Mouse (Mus musculus) left cerebral cortex, adult 2 months (tissue): Measurements from ENCODE around the gene Gng8. TPM values are rescaled to one million over a fixed set of nuclear protein-coding genes. Genes with fewer than 3 reads are reported as not detected.

Experiments used
- DNase-seq, 2 experiments: peaks; one replicate each; pipeline ENCODE4 v3.0.0; 2021 to 2022; ENCODE audit warnings: low spot score in 2 of 2, mixed read lengths in 1 of 2; ENCODE audit errors: extremely low spot score in 1 of 2
- H3K27ac ChIP-seq: fragments of 200-600 bp; 2 replicates; pipeline ENCODE4 v1.8.1; 2022
- H3K4me3 ChIP-seq: fragments of 200-600 bp; 2 replicates; pipeline ENCODE4 v1.8.1; 2022
- CTCF ChIP-seq: fragments of 200-600 bp; IDR thresholded peaks from 2 replicates; pipeline ENCODE4 v1.8.1; 2022; ENCODE audit warnings: antibody characterized with exemption, mild to moderate bottlenecking, moderate library complexity
- intact Hi-C: fragments of 180-260 bp; cut with DNase I; formaldehyde crosslinking; loops from one replicate; pipeline ENCODE4 v1.15.1; 2025
- total RNA-seq, 2 experiments: library from RNA; stranded (reverse); gene quantifications; 2 replicates each; pipeline ENCODE4 v1.2.3; 2021

Gene Gng8
- total RNA-seq, 2 experiments from 2014 or later, result 1.8 to 2.7 TPM

DNA sequence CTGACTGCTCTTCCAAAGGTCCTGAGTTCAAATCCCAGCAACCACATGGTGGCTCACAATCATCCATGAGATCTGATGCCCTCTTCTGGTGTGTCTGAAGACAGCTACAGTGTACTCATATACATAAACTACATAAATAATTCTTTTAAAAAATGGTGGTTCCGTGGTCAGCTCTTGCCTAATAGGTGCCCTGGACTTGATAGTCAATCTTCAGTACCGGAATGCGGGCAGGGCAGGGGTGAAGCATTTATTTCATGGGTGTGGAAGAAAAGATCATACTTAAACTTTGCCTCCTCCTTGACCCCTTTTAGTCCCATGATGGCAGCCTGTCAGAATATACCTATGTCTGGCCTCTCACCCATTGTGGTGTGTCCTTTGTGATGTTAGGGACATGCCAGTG lies 20.3 kb downstream of the Gng8 start:
- DNase-seq, result no peak
- Histone ChIP-seq H3K27ac (no peak overlapping the region), H3K4me3 (no peak overlapping the region)
- no peak for TF ChIP-seq CTCF
- intact Hi-C loops, result loop anchor here (5.0 kb wide), 1 partner anchor 165 kb away; no protein-coding TSS in a partner anchor

GRCm38 (mm10) chr7:16912360-16912759 lies 20.8 kb downstream of the Gng8 start:
- intact Hi-C loops, result loop anchor here (5.0 kb wide), 1 partner anchor 165 kb away; no protein-coding TSS in a partner anchor
- no peak for DNase-seq
- H3K4me3 ChIP-seq, result no peak overlapping the region
- no peak for TF ChIP-seq CTCF
- no peak overlapping the region for H3K27ac ChIP-seq

GRCm38 (mm10) chr7:16913806-16914452 lies 22.3 kb downstream of the Gng8 start:
- DNase-seq, result peak; percentile 73 to 79
- H3K27ac ChIP-seq, result no peak overlapping the region
- peak; percentile 92 for TF ChIP-seq CTCF
- H3K4me3 ChIP-seq, result no peak overlapping the region
- intact Hi-C loops, result loop anchor here (1.0 to 5.0 kb wide), 2 partner anchors 19 to 167 kb away; no protein-coding TSS in a partner anchor

DNA sequence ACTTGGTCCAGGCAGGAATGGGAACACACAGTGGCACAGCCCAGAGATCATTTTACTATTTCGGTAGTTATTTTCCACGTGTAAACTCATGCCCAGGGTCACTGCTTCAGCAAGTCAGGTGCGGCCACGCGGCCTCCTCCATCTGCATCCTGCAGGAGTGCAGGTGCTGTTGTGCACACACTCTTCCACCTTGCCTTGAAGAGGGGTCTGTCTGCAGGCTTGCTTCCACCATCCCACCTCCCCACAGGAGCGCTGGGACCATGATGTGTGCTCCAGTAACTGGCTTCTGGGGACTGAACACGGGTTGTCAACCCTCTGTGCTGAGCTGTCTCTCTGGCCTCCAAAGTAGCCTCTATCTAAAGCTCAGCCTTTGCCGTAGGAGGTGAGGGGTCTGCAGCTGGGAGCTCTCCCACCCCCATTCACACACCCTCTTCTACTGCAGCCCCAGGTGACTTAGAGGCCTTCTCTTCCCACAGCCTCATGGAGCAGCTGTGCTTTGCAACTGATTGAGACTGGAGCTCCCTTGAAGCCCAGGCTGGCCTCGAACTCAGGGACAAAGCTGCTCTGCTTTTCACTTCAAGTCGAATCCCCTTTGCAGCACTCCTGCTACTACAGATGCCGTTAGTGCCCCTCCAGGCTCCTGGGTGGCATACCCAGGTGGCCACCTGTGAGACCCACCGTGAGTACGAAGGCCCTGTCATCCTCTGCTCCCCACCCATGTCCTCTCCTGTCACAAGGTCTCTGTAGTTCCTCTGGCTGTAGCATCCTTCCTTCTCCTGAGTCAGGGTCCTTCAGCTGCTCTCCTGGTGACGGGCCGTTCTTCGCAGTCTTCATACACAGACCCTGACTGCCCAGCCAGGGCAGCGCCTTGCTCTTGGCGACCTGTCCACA lies 23.1 kb downstream of the Gng8 start:
- H3K4me3 ChIP-seq, result no peak overlapping the region
- DNase-seq, result no peak
- intact Hi-C loops, result loop anchor here (5.0 kb wide), 1 partner anchor 167 kb away; no protein-coding TSS in a partner anchor
- no peak overlapping the region for H3K27ac ChIP-seq
- TF ChIP-seq CTCF, result no peak

DNA sequence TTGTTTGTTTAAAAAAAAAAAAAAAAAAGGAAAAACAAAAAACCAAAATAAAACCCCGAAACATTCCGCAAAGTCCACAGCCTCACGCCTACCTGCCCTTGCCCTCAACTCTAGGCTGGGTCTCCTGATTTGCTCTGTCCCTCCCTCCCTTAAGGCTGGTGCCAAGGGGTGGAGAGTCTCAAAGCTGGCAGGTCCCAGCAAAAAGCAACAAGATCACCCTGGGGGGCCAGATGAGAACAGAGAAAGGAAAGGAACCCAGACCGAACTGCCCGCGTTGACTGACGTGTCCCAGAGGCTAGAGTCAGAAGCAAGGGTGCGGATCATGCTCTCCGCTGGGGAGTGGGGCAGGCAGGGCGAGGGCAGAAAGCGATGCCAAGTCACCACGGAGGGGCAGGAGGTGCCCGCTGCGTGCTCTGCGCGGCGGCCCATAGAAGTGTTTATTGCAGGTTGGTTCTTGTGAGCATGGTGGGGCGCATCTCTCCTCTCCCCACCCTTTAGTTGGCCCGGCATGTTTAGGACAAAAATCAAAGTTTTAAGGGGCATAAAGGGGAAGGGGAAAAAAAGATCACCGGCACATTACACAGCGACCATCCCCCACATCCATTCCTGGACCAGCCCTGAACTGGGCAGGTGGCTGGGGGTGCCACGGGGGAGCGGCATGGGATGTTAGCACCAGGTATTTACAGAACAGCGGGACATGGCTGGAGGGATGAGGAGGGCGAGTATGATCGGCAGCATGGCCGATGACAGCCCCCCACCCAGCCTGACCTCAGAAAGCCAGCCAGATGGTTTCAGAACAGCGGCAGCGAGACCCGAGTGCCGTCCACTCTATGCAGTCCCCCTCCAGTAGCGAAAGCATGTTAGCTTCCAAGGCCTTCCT lies 24.1 kb downstream of the Gng8 start:
- no peak overlapping the region for H3K27ac ChIP-seq

DNA sequence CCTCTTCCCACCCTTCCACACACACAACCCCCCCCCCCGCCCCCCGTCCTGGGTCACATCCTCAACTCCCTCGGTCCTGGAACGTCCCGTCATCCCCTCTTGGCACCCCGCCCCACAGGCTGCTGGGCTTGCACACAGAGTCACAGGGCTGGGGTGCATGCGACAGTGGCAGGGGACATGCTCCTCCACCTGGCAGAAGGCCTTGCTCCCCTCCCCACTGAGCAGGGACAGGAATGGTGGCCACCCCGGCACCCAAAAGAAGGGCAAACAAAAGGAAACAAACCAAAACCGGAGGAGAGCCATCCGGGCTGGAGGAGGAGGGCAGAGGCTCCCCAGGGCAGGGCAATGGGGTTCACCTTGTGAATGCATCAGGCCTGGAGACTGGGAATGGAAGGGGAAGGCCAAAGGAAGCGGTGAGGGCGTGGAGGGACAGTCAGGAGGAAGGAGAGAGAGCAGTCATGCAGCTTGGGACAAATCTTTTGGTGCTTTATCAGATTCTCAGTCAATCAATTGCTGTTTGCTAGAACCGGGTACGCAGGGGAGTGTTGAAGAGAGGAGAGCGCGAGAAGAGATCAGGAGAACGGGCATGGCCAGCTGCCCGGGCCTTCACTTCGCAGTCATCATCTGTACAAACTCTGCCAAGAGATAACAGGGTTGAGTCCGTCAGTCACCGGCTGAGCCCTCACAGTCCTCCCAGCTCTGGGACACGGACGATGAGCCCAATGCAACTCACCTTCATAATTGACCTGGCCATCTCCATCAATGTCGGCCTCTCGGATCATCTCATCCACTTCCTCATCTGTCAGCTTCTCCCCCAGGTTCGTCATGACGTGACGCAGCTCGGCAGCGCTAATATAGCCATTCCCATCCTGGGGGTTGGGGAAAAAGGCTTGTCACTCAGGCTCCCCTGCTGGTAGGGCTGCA lies 25.0 kb downstream of the Gng8 start:
- TF ChIP-seq CTCF, result no peak; the same call in 1 of the 2 replicates
- H3K4me3 ChIP-seq, result no peak overlapping the region
- DNase-seq, result no peak
- H3K27ac ChIP-seq, result peak overlapping the region; percentile 69; the same call in 1 of the 2 replicates
- intact Hi-C loops, result no loop called here

More for the DNA sequence above, 24.1 kb downstream of the Gng8 start:
- no peak for DNase-seq
- TF ChIP-seq CTCF, result no peak
- H3K4me3 ChIP-seq, result no peak overlapping the region
- intact Hi-C loops, result no loop called here

GRCm38 (mm10) chr7:16917447-16917846 lies 25.9 kb downstream of the Gng8 start:
- no peak for DNase-seq
- intact Hi-C loops, result no loop called here
- Histone ChIP-seq H3K27ac (peak overlapping the region; percentile 69), H3K4me3 (no peak overlapping the region)
- no peak for TF ChIP-seq CTCF

DNA sequence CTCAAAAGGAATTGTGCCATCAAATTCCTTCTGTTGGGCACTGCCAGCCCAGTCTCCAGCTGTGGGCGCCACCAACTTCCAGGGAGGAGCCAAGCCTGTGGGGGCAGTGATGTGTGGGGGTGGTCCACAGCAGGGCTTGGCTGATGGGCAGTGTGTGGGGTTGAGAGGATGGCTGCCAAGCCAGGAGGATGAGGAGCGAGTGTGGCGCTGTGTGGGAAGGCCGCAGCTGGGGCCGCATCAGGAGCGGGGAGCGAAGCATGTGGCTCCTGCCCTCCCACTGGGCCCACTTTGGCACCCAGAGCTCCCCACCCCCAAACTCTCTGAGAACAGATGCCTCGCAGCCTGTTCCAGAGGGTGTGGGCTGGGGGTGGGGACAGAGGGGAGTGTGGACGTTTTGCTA lies 26.4 kb downstream of the Gng8 start:
- Histone ChIP-seq H3K27ac (peak overlapping the region; percentile 69), H3K4me3 (no peak overlapping the region)
- peak; percentile 68 to 79 for DNase-seq
- intact Hi-C loops, result no loop called here
- TF ChIP-seq CTCF, result no peak; the same call in 1 of the 2 replicates

DNA sequence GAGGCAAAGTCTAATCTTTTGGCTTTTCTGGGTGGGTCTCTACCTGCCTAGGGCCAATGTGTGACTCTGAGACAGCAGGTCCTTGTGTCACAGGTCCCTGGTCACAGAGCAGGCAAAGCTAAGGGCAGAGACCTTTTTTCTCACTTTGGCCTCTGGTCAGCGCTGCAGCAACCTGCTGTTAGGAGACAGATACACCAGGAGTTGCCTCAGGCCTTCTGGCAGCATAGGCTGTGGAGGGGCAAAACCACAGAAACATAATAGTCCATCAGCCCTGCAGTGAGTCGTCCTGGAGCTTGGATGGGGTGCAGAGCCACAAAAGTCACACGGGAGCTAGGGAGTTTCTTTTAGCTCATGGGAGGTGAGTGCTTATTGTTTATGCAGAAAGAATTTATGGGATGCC lies 27.1 kb downstream of the Gng8 start:
- no peak for TF ChIP-seq CTCF
- Histone ChIP-seq H3K27ac (peak overlapping the region; percentile 69), H3K4me3 (no peak overlapping the region)
- intact Hi-C loops, result no loop called here
- DNase-seq, result no peak

GRCm38 (mm10) chr7:16919395-16920149 lies 28.0 kb downstream of the Gng8 start:
- no peak for TF ChIP-seq CTCF
- intact Hi-C loops, result loop anchor here (5.0 to 10.0 kb wide), 2 partner anchors 102 to 975 kb away; partner anchors contain the start of genes Fkrp, Nop53 and Strn4
- DNase-seq, result no peak
- peak overlapping the region; percentile 97 for H3K4me3 ChIP-seq
- peak overlapping the region; percentile 74 for H3K27ac ChIP-seq
